Mouse (Mus musculus) natural killer cell, adult 2 months (primary cell): ENCODE measurements around the gene Fgfr1op.
"Not testable (repeated sequence)": the region's sequence is repeated elsewhere in the genome, so short reads cannot be mapped to it uniquely, and the experiment has no call there.

ENCODE experiments used
- DNase-seq, 2 experiments: peaks; one replicate each; pipeline ENCODE4 v3.0.0; 2022; ENCODE audit warnings: low spot score in 2 of 2

Gene Fgfr1op

DNA sequence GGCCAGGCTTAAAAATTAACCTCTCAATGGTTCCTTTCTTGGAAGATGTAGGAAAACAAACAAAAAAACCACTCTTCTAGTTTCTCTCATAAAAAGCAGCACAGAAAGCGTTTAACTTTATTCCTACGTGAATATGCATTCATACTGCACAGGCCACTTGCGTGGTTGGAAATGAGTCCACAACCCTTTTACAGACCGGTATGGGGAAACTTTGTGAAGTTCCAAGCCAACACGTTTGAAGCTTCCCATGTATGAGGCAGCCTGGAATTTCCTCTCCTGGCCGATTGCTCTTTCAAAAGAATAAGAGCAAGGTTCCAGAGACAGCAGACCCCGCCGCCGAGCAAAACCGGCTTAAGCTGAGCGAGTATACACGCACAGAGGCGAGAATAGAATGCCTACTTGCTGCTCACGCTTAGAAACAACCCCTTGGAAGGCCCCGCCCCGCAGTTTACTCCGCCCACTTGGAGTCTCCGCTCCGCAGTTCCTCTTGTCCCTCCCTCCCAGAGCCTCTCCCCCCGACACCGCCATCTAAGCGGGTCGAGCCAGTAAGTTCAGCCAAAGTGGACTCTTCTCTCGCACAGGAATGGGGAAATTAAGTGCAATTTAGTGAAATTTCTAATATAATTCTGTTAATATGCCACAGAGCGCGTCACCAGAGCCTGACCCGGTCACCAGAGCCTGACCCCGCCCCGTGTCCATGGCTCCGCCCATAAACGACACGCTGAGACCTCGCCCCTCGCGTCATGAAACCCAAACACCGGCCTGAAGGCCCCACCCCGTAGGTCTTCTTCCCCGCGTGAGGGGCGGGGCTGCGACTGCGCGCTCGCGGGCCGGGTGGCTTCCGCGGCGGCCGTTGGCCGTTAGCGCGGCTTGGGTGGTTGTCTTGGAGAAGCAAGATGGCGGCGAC is at the start of gene Fgfr1op:
Gene Fgfr1op (plus strand): TSS at position 801 of the 907 bp plus-strand sequence.
- peak; percentile 89 to 90 for DNase-seq

GRCm38 (mm10) chr17:8116378-8116777 is 48.9 kb upstream of the Fgfr1op start:
- DNase-seq, result not testable (repeated sequence)

DNA sequence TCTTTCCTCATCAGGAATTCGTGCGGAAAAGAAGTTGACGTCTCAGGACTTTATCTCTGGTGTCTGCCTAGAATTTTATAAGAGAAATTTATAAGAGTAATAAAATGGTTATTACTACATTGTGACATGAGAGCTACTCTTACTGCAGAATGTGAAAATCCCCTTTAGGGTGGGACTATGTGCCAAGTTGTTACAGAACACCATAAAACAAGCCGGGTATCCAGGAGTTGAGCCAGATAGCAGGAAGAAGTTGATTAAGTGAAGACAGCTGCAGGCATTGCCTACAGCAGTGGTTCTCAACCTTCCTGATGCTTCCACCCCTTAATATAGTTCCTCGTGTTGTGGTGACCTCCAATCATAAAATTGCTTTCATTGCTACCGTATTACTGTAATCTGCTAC is 48.4 kb upstream of the Fgfr1op start:
- DNase-seq, result not testable (repeated sequence)

DNA sequence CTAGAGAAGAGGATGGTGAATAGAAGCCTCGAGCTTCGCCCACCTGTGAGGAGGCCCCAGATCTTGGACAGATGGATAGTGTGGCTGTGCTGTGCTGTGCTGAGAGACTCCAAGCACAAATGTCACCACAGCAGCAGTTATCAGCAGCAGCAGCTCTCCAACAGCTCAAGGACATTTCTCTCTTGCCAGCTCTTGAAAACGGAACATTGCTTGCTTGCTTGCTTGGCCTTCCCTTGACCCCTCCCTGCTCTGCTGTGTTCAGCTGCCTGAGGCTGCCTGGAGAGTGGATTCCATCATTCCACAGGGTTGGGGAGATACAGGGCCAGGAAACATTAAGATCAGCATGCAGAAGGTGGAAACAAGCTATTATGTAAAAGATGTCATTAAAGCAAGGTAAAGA is 42.3 kb upstream of the Fgfr1op start:
- DNase-seq, result not testable (repeated sequence)

- DNase-seq, result not testable (repeated sequence)
These were observed 40.7 kb upstream of the Fgfr1op start for GRCm38 (mm10) chr17:8124586-8124985.

GRCm38 (mm10) chr17:8128326-8128993 is 36.8 kb upstream of the Fgfr1op start:
- DNase-seq, result not testable (repeated sequence)

DNA sequence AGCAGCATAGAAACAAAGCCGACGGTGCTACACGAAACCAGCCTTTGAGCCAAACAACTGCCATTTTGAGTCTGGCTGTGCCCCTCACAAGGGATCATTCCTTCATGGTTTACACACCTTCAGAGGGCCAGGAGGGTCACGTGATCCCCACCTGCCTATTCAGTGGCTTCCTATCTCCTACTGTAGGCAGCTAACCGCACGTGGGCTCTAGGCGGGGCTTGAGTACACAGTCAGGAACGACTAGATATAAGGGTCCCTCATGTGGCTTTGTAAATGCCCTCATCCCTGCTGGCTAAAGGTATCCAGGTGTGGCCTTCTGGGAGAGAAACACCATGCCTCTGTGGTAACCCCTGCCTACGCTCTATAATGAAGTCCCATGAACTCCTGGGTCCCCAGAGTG is 35.7 kb upstream of the Fgfr1op start:
- not testable (repeated sequence) for DNase-seq

DNA sequence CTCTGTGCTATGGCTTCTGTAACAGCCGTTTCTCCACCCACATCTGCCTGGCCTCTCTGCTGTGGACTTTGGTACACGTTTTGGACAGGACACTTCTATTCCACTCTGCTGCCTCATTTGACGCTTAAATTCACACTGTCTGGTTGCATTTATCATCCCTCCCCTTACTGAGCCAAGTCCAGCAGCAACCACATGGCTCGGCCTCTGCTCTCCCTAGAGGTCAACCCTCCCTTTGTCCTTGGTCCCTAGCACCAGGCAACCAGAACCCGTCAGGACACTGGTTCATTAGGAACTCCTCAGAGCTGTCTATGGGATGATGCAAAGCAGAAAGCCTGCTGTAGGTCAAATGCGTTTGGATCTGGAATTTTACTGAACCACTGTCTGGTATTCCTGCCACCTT is 34.5 kb upstream of the Fgfr1op start:
- DNase-seq, result not testable (repeated sequence)

DNA sequence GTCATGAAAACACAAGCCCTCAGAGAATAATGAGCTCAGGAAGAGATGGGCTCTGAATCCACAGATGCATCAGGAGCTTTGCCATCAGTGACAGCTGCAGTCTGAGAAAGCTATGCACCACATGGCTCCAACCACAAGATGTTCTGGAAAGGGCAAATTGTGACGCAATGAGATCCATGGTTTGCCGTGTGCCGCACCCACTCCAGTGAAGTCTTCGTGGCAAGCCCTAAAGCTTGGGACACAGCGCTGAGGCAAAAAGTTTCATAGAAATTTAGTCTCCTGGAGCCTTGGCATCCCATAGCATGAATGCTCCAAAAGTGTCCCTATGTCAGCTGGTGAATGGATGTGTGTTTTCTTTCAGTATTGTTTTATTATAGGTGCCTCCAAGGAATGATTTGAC is 27.2 kb upstream of the Fgfr1op start:
- not testable (repeated sequence) for DNase-seq

DNA sequence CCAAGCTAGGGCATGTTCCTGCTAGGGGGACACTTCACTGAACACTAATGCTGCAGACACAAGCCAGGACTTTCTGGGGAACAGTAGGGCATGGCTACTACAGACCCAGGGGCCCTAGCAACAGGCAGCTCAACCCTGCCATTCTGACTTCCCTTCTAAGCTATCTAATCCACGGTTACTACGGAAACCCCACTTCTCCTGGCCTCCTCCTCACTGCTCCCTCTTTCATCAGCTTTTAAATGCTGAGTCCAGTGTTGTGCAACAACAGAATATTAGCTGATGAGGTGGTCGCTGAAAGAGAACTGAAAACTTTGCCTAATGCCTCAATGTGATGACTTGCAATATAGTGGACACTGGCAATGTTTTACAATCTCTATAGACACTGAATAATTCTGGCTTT is 25.1 kb upstream of the Fgfr1op start:
- not testable (repeated sequence) for DNase-seq

- peak; percentile 22 to 54 for DNase-seq
These were observed 21.3 kb upstream of the Fgfr1op start for GRCm38 (mm10) chr17:8143802-8144673.

DNA sequence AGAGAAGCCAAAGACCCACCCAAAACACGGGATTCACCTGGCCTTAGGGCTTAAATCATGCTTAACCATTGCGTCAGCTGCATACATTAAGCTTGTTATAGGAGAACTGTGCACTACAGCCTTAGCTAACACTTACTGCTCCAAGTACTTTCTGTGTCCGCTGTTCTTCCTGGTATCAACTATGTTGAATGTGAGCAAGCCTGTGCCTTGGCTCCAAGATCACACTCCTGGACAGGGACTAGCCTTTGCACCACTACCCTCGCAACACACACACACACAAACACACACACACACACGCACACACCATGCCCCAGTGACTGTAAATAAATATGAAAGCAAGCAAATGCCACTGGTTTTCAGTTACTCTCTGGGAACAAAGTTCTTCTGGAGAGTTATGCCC is 18.4 kb upstream of the Fgfr1op start:
- DNase-seq, result not testable (repeated sequence)

DNA sequence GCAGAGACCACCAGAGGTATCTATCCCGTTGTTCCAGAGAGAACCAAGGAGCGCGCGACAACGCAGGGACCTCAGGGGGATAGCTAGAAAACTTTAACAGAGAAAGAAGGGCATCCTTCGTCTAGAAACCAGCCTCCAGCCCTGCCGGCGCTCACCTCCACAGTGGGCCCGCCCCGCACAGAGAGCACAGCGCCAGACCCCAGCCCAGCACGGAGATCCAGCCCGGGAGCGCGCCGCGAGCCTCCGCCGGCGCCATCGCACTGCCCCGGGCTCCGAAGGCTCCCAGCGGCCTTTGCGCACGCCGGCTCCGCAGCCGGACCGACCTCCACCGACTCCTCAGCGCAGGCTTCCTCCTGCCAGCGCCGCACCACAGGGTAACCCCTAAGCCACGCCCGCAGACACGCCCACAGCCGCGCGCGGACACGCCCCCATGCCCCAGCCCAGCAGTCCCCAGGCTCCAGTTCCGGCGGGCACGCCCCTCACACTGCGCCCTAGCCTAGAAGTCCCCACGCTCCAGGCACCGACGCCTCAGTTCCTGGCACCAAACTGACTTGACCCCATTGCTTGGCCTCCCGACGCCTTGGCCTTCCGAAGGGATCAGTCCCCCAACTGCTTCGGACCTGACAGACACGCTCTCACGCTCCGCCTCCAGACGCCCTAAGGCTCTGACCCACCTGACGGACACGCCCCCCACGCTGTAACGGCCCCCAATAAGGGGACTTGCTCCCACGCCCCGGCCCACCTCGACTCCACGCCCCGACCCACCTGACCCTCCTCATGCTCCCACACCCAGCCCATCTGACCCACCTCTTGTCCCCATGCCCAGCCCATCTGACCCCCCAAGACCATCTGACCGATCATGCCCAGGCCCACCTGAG is 17.6 kb upstream of the Fgfr1op start, which contains the start of the genes Gm49673 and Rnaset2a:
Gene Gm49673 (minus strand): TSS at position 350 of the 878 bp plus-strand sequence.
Gene Rnaset2a (minus strand): TSS at position 659 of the 878 bp plus-strand sequence.
- peak; percentile 60 to 65 for DNase-seq

GRCm38 (mm10) chr17:8155010-8155409 is 10.3 kb upstream of the Fgfr1op start:
- DNase-seq, result not testable (repeated sequence)

DNA sequence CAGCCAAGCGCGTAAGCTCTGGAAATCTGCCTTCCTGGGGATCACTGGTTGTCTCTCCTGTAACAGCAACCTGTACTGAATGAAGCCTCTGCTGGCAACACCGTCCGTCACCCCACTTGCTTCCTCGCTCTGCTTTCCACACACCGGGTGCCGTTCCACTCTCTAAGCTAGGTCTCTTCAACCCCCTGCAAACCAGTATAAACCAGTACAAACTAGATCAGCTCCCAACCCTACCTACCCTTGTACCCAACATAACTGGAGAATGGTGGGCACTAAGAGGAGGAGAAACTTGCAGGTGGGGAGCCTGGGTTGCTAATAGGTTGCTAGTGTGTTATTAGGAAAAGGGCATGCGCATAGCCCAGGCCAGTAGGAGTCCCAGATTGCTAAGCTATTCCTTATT is 9.3 kb upstream of the Fgfr1op start:
- DNase-seq, result not testable (repeated sequence)

DNA sequence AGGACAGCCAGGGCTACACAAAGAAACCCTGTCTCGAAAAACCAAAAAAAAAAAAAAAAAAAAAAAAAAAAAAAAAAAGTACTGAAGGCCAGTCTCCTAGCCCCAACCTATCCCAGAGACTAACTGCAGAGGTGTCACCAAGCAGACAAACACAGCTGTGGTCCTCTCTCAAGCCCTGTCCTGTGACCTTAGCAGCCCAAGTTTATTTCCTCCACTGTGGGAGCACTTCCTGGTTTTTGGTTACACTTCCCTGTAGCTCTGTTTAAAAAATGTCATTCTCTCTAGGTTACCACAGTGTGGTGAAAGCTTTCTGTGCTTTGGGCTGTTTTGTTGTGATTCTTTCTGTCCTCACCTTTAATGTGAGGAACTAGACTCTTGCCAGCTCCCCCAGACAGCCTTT is 6.7 kb upstream of the Fgfr1op start:
- peak in 1 of 2 experiments; percentile 18 for DNase-seq

DNA sequence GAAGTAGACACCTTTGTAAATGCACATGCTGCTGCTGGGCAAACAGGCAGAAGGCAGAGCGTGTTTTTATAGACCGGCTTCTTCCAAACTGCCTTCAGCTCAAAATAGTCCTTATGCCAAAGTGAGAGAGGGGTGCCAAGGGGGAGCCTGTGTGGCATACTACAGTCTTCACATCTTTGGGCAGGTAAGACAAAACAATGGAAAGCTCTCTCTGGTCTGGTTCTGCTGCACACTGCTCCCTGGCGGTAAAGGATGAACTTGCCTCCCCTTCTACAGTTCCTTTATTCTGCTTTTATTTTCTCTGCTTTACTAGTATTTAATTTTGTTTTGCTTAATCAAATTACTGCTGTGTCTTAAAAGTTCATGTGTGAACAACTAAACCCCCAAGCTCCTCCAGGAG is 4.3 kb upstream of the Fgfr1op start:
- DNase-seq, result peak in 1 of 2 experiments; percentile 51

DNA sequence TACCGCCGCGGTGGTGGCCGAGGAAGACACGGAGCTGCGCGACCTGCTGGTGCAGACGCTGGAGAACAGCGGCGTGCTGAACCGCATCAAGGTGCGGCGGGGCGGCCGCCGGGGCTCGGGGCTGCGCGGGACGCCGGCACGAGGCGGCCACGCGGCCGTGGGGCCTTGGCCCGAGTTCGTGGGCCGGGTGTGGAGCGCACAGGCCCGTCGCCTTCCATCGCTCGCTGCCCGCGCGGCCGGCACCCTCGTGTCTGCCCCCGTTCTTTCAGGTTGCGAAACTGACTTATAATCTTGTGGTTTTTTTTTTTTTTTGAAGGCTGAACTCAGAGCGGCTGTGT is 276 bp downstream of the Fgfr1op start:
- peak; percentile 46 to 53 for DNase-seq

DNA sequence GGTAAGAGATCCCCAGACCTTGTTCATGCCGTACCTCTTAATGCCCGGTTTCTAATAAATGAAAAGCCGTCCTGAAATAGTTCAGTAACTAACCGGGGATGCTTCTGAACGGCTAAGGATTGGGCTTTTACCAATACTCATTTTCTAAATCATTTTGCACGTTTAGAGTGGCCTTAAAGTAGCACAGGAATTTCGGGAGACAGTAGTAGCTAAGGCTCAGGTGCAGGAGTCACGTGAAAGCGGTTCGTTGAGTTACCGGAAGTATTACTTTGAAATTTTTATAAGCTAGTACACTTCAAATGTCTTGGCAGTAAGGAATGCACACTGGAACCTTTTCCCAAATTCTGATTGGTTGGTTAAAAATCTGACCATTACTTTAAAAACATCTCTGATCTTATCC is 676 bp downstream of the Fgfr1op start:
- peak in 1 of 2 experiments; percentile 17 for DNase-seq

DNA sequence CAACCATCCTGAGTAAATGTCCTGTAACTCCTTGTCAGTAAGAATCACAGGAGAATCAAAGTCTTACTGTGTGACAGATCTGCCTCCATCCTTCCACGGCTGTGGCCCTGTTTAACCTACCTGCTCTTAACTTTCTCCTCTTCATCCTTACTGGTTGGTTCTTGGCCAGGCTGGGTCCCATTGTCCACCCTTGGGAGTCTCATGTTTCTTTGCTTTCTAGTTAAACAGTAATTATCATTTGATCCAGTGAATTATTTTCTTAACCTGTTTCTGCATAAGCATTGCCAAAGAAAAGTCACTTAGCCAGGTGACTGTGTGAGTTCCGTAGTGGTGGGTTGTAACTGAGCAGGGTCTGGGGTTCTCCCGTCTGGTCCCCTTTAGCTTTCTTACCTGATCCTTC is 1.2 kb downstream of the Fgfr1op start:
- DNase-seq, result not testable (repeated sequence)

- DNase-seq, result not testable (repeated sequence)
These were observed 2.1 kb downstream of the Fgfr1op start for GRCm38 (mm10) chr17:8167436-8167835.
